Mouse (Mus musculus) inflammation-experienced regulatory T-cells, adult 16 weeks (primary cell): ENCODE results near the gene Prickle3. TPM values are rescaled to one million over a fixed set of nuclear protein-coding genes. Genes with fewer than 3 reads are reported as not detected.

Source experiments
- polyA plus RNA-seq: library from polyadenylated mRNA; unstranded; fragments of 100-300 nt; shearing (Covaris generic); gene quantifications from one replicate; pipeline ENCODE4 v1.2.1, GENCODE M21; 2017

The Prickle3 gene
- polyA plus RNA-seq = 43.5 TPM

GRCm38 (mm10) chrX:7657221-7657639 lies at the start of gene Prickle3:
TSS of gene Prickle3 (plus strand) at chrX:7657260.

DNA sequence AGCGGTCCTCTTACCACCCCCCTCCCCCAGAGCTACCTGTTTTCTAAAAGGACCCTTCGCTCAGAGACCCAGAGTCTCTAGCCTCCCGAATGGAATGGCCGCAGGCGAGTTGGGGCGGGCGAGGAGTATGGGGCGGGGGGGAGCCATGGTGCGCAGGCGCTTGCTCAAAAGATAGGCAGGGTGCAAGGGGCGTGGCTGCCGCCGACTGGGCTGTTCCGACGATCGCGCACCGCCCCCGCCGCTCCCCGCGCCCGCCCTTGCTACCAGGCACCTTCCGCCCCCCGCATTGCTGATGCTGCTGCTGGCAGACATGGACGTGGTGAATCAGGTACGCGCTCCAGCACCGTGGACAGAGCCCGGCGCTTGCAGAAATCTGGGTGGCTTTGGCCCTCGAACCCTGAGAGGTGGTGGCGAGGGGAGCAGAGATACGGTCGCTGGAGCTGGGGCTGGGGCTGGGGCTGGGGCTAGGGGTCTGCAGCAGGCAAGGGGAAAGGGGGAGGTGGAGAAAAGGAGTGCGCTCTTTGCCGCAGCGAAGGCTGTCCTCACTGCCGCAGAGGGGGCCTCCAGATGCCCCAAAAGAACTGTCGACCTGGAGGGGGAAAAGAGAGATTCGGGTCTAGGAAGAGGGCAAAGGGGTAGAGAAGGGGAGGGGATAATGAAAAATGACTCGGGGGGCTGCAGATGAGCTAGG lies 18.5 kb upstream of the Prickle3 start, which contains the start of gene Syp:
Gene Syp (plus strand): TSS at position 71 of the 691 bp plus-strand sequence.

GRCm38 (mm10) chrX:7670921-7671623 lies 14.0 kb downstream of the Prickle3 start, which contains the start of gene Plp2:
TSS of gene Plp2 (minus strand) at chrX:7671390.

GRCm38 (mm10) chrX:7680864-7681263 lies 23.8 kb downstream of the Prickle3 start, which contains the start of gene Magix:
TSS of gene Magix (minus strand) at chrX:7681251.

DNA sequence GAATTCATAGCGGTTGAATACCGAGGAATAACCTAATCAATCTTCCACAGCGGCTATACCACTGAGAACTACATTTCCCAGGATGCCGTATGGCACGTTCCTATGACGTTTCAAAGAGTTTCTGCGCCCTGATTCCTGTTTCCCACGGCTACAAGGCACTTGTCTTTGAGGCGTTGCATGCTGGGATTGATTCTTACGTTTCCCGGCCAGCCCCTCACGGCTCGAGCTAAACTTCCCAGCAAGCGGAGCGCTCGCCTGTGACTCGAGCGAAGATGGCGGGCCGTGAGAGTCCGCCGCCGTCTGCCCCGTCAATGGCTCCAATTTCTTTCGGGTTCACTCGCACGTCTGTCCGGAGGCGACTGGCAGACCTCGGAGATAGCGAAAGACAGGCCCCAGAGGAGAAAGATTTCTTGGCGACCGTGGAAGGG lies 39.9 kb downstream of the Prickle3 start, which contains the start of gene Gpkow:
Gene Gpkow (plus strand): TSS at position 178 of the 428 bp plus-strand sequence.

GRCm38 (mm10) chrX:7714135-7714899 lies 57.3 kb downstream of the Prickle3 start, which contains the start of gene Wdr45:
TSS of gene Wdr45 (plus strand) at chrX:7714333.

Other genes with a start within 250 kb of the Prickle3 start
- 94.7 TPM for gene Foxp3, start 83.6 kb upstream of the Prickle3 start, polyA plus RNA-seq
- gene Ppp1r3f, start 83.0 kb upstream of the Prickle3 start, polyA plus RNA-seq = 9.1 TPM
- gene Ccdc22, start 51.7 kb upstream of the Prickle3 start, polyA plus RNA-seq = 30.6 TPM
- not detected for gene Cacna1f, start 50.2 kb upstream of the Prickle3 start, polyA plus RNA-seq
- gene Syp, start 18.8 kb upstream of the Prickle3 start, polyA plus RNA-seq = 18.7 TPM
- 122 TPM for gene Plp2, start 14.1 kb downstream of the Prickle3 start, polyA plus RNA-seq
- not detected for gene Magix, start 24.0 kb downstream of the Prickle3 start, polyA plus RNA-seq
- gene Gpkow, start 39.9 kb downstream of the Prickle3 start, polyA plus RNA-seq = 87.5 TPM
- gene Wdr45, start 57.1 kb downstream of the Prickle3 start, polyA plus RNA-seq = 79.9 TPM
- not detected for gene Gm45208, start 65.0 kb downstream of the Prickle3 start, polyA plus RNA-seq
- gene Praf2, start 71.2 kb downstream of the Prickle3 start, polyA plus RNA-seq = 40.0 TPM
- 0.29 TPM for gene Ccdc120, start 93.6 kb downstream of the Prickle3 start, polyA plus RNA-seq
- gene Tfe3, start 105.3 kb downstream of the Prickle3 start, polyA plus RNA-seq = 55.8 TPM
- gene Gripap1, start 132.5 kb downstream of the Prickle3 start, polyA plus RNA-seq = 120 TPM
- gene Kcnd1, start 165.0 kb downstream of the Prickle3 start, polyA plus RNA-seq = 1.6 TPM
- 22.0 TPM for gene Otud5, start 184.1 kb downstream of the Prickle3 start, polyA plus RNA-seq
- 85.7 TPM for gene Pim2, start 221.0 kb downstream of the Prickle3 start, polyA plus RNA-seq
- 44.9 TPM for gene Slc35a2, start 226.8 kb downstream of the Prickle3 start, polyA plus RNA-seq
- gene Pqbp1, start 242.0 kb downstream of the Prickle3 start, polyA plus RNA-seq = 158 TPM
- 162 TPM for gene Timm17b, start 242.1 kb downstream of the Prickle3 start, polyA plus RNA-seq